Mouse (Mus musculus) mesoderm, embryonic 11.5 days (tissue): ENCODE data around the gene Map9.
"Not testable (repeated sequence)": the region's sequence is repeated elsewhere in the genome, so short reads cannot be mapped to it uniquely, and the experiment has no call there.

ENCODE experiments used
- DNase-seq: peaks from one replicate; pipeline ENCODE4 v3.0.0-alpha.2; 2012; ENCODE audit warnings: low read depth, low spot score

Gene Map9

GRCm38 (mm10) chr3:82357797-82358524 lies at the start of gene Map9:
Map9 (plus strand) TSS chr3:82358044.
- peak; percentile 98 for DNase-seq

DNA sequence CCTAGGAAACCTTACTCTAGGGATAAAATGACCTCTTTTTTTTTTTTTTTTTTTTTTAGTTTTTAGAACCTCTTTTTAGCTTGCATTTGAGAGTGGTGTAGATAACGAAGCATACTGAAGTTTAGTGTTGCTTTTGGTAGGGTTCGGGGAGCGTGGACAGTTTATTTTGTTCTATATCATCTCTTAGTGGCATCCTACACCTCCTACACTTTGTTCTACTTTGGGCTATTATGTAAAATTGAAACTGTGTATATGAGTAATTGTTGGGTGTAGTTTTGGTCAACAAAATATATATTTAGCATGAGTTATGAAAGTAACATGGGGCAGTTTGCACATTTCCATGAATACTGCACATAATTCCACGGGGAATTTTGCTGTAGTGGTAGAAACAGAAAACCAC lies 42.1 kb upstream of the Map9 start:
- DNase-seq, result no peak

DNA sequence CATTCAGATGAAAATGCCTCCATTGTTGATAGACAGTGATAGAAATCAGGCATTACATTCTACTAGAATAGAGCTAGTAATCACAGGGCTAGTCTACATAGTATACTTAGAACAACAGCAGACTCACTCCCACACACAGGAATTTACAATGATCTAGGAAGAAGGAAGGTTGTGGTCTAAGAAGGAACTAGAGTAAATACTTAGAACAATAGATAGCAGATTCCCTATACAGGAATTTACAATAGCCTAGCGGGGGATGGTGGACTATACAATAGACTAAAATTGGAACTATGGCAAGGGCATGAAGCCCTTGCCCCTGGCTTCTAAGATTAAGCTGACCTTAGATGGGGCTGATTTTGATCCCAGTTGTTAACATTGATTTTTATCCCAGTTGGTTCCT lies 31.1 kb upstream of the Map9 start:
- not testable (repeated sequence) for DNase-seq

DNA sequence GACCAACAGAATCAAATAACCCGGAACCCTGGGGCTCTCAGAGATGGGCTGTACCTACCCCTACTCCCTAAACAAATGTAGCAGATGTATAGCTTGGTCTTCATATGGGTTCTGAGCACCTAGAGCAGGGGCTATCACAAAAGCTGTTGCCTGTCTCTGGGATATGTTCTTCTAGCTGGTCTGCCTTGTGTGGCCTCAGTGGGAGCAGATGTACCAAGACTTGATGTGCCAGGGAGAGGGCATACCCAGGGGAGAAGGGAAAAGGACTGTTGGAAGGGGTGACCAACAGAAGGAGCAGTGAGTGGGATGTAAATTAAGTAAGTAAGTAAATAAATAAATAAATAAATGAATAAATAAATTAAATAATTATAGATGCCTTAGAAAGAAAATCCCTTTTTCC lies 25.8 kb upstream of the Map9 start:
- DNase-seq, result no peak

DNA sequence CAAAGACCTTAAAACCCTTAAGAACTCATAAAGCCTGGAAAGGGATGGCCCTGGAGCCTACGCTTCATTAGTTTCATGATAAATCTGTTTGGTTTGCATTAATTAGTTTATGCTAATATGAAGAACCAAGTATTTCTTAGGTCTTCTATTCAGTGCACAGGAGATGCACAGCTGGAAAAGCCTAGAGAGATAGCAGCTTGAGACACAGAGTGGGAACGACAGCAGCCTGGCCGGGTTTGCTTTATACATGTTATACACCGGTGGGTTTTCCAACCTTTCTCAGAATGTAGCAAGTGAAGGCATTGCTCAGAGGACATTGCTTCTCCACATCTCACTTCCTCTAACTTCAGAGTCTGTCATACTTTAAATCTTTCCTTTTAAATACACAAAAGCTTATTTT lies 25.3 kb upstream of the Map9 start:
- DNase-seq, result no peak

- peak; percentile 86 for DNase-seq
These were observed 24.5 kb upstream of the Map9 start for GRCm38 (mm10) chr3:82333128-82333969.

- no peak for DNase-seq
These were observed 17.7 kb upstream of the Map9 start for GRCm38 (mm10) chr3:82340111-82340510.

GRCm38 (mm10) chr3:82348277-82348860 lies 9.5 kb upstream of the Map9 start:
- DNase-seq, result no peak

DNA sequence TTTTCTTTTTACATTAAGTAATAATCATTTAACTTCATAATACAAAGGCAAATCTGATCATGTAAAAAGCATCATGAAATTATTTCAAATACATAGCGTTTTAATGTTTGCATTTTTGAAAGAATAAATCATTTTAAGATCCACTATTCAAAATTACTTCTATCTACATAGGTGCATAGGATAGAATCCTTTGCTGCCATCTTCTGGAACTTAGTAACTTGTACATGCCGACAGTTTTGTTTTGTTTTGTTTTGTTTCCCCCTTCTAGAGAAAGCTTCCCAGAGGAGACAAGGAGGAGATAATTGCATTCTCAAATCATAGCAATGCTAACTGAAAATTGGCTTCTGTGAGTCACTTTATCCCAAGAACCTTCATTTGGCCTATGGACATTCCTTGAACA lies 7.5 kb upstream of the Map9 start:
- DNase-seq, result no peak

- no peak for DNase-seq
These were observed 504 bp upstream of the Map9 start for GRCm38 (mm10) chr3:82357340-82357739.

GRCm38 (mm10) chr3:82359036-82359435 lies 1.2 kb downstream of the Map9 start:
- no peak for DNase-seq

GRCm38 (mm10) chr3:82362452-82362851 lies 4.6 kb downstream of the Map9 start:
- DNase-seq, result peak; percentile 18

DNA sequence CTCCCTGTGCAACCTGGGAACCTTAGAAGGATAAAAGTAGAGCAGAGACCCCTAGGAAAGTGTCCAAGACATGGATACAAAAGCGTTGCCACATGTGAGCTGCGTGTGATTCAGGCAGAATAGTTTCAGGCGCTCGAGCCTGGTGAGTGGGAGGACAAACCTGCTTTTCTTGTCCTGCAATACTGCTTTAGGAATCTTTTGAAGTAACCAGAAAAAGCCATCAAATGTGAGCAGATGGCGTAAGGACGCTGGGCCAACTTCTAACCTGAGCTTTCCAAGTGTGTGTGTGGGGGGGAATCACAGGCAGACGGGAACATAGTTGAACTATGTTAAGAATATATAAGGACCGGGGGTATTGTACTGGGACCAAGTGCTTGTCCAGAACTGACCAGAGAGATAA lies 6.7 kb downstream of the Map9 start:
- DNase-seq, result no peak

DNA sequence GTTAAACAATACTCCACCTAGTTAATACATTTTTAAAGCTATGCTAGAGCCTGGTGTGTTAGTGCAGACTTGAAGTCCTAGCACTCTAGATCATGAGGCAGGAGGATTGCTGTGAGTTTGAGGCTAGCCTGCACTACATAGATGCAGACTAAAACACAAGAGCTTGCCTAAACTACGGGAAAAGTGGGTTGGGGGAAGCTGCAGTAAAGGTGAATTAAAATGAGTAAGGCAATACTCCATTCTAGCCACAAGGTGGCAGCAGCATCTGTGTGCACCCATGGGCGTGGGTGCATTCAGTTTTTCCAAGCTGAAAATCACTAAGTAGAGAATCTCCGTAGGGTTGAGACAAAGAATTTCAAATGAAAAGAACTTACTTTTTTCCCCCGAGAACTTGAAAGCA lies 7.1 kb downstream of the Map9 start:
- peak; percentile 39 for DNase-seq

GRCm38 (mm10) chr3:82369063-82369860 lies 11.4 kb downstream of the Map9 start:
- no peak for DNase-seq

- no peak for DNase-seq
These were observed 12.7 kb downstream of the Map9 start for GRCm38 (mm10) chr3:82370439-82371011.

DNA sequence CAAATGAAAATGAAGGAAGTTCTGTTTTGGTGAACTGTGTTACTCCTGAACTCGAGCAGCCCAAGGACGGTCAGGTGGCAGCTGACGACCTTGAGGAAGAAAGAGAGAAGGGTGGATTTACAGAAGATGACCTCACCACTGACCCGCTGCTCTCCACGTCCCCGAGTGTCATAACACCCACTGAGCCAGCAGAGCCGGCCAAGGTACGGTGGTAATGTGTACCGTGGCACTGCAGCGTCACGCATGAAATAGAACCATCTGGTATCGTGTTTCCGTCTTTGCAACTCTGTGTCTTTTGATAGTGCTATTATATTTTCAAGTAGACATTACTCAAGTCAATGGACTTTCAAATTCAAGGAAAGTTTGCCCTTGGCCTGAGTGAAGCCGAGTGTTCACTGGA lies 19.1 kb downstream of the Map9 start:
- peak; percentile 12 for DNase-seq

- DNase-seq, result no peak
These were observed 24.5 kb downstream of the Map9 start for GRCm38 (mm10) chr3:82382325-82382724.

DNA sequence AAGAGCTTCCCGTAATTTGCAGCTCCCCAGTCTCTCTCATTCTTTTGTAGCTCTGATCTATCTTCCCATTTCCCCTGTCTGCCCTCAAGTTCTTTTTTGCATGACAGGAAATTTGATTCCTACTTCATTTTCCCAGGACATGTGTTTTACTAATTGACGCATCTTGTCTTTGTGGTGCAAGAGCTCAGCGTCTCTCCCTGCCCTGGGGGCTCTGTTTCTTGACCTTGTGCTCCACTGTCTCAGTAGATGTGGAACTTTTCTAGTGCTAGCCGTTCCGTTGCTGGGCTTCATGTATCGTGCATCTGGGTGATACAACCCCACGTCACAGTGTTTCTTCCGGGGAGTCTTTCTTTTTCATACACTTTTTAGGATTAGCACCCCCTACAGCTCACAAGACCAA lies 27.2 kb downstream of the Map9 start:
- no peak for DNase-seq

GRCm38 (mm10) chr3:82405830-82406229 lies 48.0 kb downstream of the Map9 start:
- no peak for DNase-seq

- DNase-seq, result no peak
These were observed 48.5 kb downstream of the Map9 start for GRCm38 (mm10) chr3:82406336-82406735.
